Mouse (Mus musculus): ENCODE data around the gene Wfikkn2.
"Not testable (repeated sequence)": the region's sequence is repeated elsewhere in the genome, so short reads cannot be mapped to it uniquely, and the experiment has no call there.

The Wfikkn2 gene

DNA sequence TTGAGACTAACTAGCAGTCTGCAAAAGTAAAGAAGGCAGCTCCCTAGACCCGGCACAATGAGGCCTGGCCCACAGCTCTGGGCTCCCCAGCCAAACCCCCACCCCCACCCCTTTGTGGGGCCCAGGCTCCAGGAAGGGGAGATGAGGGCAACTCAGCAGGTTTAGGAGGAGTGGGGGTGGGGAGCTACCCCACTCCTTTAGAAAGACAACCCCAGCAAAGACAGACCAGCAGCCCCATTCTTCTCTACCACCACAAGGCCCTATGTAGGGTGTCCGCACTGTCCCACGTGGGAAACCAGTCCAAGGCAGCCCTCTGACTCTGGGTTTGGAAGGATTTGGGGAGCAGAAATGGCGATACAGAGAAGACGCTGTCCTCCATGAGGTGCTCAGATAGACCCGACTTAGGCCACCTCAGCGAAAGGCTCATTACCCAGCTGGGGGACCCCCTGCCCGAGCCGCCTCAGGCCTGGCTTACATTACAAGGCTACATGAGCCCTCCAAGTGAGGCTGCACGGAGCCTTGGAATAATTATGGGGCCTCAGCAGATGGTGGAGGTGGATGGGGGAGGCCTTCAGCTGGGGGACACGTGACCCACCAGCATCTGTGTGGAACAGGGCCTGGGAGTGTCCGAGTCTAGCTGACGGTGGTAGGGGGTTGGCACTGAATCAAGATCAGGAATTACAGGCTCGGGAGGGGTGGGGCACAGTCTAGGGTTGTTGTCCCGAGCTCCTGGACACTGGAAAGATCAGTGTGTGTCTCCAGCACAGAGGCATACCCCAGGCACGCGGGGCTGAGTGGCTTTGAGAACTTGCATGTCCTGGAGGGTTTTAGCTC is at the start of gene Wfikkn2:
TSS of gene Wfikkn2 (minus strand) at position 51 of the 834 bp plus-strand sequence.
- DNase-seq (ENCODE audit: low spot score in 2 of 2) = no peak

DNA sequence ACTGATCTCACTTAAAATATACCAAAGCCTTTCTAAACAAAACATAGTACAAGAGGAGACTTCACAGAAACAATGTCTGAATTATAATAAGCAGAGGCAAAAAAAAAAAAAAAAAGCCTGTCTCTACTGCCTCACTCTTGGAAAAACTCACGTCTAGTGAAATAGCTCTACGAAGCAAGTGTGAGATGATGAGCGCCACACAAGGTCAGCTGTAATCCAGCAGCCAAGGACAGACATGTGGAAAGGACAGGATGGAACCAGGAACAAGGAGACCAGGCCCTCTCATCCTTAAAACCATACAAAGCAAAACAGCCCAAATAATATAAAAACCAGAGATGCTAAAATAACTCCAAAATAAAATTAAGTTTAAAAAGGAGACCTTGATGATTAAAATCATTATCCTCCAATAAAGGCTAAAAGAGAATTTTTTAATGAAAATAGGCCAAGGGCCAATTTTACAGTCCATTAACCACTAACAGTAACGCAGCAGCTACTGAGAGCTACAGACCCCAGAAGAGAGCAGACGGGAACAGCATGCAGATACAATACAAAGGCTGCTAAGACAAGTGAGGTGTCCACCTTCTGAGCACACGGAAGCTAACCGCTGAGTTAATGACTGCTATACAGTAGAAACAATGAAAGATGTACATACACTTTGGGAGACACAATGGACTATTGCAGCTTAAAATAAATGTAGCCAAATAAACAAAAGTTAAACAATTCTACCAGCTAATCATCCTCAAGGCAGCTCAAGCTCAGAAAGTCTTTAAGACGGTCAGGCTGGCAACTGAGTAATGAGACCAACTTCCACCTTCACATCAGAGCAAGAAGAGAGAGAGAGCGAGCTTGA is 49.4 kb upstream of the Wfikkn2 start:
- DNase-seq (ENCODE audit: low spot score in 2 of 2) = no peak

GRCm38 (mm10) chr11:94290062-94290740 is 44.4 kb upstream of the Wfikkn2 start:
- DNase-seq (ENCODE audit: low spot score in 2 of 2) = no peak

GRCm38 (mm10) chr11:94287105-94287504 is 41.3 kb upstream of the Wfikkn2 start:
- DNase-seq (ENCODE audit: low spot score in 2 of 2) = no peak

DNA sequence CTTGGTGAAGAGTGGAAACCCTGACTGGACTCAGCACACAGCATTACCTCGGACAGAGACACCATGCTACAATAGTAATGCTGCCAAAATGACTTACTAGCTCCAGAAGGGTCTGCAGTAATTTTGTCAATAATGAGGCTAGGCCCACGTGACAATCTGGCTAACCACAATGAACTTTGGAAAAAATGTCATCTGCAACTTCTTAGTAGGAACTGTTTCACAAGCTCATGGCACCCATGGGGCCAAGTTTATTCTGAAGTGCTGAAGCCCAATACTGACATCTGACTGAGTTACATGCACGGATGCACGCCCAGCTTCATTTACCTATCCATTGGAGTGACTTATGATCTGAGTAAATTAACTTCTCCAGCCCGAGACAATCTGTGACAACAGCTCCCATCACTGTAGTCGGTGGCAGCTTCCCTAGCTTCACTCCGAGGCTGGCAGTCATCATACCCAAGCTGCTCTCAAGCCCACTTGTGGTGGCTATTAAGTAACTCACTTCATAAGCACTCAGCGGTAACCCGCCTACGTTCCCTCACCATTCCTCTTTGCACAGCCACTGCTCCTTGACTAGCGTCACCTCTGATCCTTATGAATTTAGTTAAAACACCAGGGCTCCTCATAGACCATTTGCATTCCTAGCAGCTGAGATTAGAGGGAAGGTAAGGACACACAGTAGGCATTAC is 40.2 kb upstream of the Wfikkn2 start:
- DNase-seq (ENCODE audit: low spot score in 2 of 2) = no peak

DNA sequence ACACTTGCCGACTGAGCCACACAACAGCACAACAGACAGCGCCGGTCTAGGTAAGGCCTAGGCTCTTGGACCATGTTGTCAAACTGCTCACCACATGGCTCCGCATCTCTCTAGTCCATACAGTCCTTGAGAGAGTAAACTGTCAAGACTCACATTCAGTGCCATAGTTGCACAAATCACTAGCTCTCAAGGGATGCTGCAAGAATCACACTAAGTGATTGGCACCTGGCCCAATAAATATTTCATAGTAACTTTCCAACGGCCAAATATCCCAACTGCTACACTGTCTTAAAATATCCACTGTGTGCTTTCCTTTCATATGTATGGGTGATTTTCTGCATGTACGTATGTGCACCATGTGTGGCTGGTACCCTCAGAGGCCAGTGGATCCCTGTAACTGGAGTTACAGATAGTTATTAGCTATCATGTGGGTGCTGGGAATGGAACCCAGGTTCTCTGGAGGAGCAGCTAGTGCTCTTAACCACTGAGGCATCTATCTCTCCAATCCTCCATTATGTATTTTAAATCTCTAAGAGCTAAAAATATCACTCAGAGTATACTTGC is 37.8 kb upstream of the Wfikkn2 start:
- DNase-seq (ENCODE audit: low spot score in 2 of 2) = no peak

DNA sequence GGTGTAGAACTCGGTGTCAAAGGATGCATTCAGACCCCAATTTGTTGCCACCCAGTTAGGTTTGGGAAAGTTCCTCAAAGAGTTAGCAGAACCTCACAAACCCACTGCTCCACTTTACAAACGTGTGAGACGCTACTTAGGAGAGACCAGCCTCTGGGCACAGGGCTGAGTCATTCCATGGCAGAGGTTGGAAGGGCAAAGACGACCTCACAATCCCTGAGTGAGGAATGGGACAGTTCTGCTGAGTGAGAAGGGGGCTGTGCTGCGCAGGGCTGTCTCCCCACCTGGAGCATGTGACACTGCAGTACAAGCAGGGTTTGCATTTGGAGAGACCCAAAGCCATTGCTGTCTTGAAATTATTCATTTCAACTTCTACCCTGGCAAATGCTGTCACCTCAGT is 36.5 kb upstream of the Wfikkn2 start:
- no peak for DNase-seq (ENCODE audit: low spot score in 2 of 2)

DNA sequence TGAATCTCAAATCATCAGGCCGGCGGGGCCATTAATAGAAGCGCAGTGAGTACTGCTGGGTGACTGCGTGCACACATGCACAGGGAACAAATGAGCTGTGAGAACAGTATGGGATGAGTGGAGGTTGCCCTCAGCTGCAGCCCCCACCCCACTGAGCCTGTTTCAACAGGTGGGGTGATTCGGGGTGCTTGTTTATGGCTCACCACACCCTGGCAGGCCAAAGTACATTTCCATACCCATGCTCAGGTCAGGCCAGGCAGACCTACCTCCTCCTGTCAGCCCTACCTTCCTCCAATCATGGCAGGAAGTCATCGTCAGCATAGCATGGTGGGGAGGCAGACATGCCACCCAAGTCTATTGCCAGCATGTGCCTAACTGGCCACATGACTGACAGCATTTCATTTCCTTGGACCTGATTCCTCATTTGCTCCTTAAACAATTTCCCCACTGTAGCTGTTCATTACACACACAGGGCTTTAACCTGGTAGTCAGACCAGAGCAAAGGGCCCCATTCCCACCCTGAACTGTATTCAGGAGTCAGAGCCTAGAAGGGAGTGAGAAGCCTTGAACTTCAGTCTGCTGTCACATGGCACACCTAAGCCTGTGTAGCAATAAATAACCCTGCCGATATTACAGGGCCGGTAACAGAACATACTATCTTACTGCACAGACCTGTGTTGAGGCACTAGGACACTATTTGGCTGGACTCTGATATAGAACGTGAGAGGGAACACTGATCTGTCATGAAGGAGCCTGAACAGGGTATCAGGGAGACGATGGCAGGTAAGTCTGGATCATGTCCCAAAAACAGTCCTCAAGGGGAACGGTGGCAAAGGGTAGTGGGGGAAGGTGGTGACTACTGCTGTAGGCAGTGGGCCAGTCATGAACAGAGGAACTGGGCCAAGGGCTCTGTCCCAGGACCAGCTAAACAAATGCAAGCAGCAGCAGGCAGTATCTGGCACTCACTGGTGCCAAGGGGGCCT is 35.7 kb upstream of the Wfikkn2 start, which contains the start of gene Gm21885:
TSS of gene Gm21885 (plus strand) at position 675 of the 983 bp plus-strand sequence.
- no peak for DNase-seq (ENCODE audit: low spot score in 2 of 2)

DNA sequence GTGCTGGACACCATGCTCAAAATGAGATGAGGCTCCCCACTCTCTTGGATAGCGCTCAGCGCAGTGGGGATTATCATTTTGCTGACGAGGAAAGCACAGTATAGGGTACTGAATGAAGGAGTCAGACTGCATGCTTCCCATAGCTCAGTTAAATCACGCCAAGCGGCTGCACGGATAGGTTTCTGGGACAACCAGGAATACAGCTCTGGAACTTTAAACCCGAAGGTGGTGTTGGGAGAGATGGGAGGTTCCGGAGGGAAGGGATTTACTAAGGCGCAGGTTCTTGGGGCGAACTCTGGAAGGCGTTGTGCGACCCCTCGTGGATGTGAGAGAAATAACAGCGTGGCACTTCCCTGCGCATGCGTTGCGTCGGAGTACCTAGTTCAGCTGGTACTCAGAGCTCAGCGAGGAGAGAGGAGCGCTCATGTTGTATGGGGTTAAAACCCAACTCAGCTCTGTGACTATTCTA is 31.1 kb upstream of the Wfikkn2 start:
- peak; percentile 92 to 95 for DNase-seq (ENCODE audit: low spot score in 2 of 2)

- DNase-seq (ENCODE audit: low spot score in 2 of 2) = no peak
Measured at GRCm38 (mm10) chr11:94275686-94276085, 29.9 kb upstream of the Wfikkn2 start.

DNA sequence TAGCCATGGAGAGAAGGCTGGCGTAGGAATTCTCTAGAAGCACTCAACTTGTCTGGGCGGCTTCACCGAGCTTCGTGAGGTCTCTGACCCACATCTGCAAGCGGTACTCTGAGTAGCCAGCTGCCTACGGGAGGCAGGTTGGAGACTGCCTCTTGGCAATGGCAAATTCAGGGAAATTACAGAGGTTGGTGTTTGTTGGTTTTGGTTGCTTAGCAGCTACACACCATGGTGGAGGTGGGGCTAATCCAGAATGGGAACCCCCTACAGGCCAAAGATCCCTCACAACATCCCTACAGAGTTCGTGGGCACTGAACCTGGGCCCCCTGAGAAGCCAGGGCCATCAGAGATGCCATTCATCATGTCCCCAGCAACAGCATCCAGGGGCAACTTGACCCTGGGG is 29.4 kb upstream of the Wfikkn2 start:
- DNase-seq (ENCODE audit: low spot score in 2 of 2) = no peak

DNA sequence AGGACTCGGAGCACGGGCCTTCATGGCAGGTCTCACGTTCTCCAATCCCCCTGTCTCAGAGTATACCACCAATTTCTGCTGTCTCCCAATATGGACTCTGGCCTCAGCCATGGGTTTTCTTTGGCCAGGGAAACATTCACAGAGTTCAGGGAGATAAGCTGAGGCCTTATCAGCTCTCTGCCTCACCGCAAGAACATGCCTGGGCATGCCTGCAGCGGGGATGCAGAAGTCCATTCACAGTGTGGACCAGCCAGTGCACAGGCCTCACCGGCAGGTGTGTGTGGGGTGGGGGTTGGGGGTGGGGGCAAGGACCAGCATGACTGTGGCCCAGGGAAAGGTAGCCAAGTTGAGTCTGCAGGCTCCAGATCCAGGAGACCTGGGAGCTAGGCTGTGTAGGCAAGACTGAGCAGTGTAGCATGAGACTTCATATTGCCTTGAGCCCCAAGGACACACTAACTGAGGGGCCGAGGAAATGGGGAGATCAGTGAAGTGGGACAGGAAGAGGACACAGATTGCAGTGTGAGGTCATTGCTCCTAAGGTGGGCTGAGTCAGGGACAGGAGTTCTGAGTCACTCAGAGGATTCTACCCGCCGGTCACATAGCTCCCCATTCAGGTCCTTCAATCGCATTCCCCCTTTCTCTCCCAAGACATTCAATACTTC is 28.5 kb upstream of the Wfikkn2 start:
- no peak for DNase-seq (ENCODE audit: low spot score in 2 of 2)

DNA sequence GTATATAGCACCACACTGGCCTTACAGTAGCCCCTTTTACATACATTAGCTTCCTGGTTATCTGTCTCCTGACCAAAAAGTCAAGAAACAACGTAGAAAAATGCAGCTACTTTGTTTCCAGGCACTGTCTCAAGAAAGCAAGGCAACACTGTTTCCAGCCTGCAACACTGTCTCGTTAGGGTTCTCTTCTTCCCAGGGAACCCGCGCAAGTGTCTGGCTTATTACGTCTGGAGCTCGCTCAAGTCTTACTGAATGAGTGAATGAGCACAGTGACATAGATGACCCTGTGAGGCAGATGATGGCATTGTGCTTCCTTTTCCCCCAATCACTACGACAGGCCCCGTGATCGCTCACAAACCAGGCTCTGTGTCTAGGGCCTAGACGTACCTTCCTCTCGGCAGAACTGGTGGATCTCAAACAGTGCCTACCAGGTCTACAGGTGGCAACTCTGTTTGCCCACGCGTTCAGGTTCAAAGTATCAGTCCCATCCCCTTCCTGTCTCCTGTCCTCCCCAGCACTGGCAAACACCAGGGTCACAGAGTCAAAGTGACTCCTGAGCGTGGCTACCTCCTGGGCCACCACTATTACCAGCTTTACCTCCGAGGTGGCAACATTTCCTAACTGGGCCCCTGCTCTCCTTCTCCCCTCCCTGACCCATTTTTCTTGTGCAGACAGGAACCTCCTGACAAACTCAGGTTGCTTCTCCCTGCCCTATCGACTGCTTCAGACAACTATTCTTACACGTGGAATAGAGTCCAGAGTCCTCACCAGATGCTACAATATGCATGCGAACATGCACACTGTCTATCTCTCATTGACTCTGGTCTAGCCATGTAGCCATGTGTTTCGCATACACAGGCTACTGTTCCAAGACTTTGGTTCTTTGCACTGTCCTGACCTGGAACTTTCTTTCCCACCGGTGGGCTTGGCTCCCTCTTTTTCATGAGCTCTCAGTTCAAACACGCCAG is 27.4 kb upstream of the Wfikkn2 start:
- no peak for DNase-seq (ENCODE audit: low spot score in 2 of 2)

- no peak for DNase-seq (ENCODE audit: low spot score in 2 of 2)
Measured at GRCm38 (mm10) chr11:94271015-94271414, 25.2 kb upstream of the Wfikkn2 start.

DNA sequence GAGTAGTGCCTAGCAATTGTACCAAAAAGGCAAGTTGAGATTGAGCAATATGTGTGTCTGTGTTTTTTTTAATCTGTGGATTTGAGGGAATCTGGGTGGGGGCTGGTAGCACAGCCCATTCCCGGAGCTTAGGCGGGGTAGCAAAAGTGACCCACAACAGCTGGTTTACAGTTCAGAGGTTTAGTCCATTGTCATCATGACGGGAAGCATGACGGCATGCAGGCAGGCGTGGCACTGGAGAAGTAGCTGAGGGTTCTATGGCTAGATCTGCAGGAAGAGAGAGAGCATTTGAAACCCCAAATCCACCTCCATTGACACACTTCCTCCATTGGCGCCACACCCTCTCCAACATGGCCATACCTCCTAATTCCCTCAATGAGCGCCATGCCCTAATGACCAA is 24.1 kb upstream of the Wfikkn2 start:
- DNase-seq (ENCODE audit: low spot score in 2 of 2) = no peak

DNA sequence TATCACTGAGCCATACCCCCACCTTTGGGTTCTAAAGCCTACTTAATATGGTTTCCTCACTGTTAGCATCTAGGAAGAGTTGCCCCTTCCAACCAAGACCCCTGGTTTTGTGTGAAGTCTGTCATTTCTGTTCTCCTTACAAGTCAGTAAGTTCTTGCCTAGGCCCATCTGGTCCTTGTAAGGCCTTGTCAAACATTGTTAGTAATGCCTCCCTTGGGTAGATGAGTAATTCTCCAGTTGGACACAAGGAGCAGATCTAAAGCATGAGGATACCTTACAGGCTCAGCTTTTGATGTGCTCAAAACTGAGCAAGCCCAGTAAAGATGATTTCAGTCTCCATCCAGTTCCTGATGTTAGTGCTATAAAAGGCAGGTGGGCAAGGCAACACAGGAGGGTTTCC is 23.0 kb upstream of the Wfikkn2 start:
- DNase-seq (ENCODE audit: low spot score in 2 of 2) = no peak

DNA sequence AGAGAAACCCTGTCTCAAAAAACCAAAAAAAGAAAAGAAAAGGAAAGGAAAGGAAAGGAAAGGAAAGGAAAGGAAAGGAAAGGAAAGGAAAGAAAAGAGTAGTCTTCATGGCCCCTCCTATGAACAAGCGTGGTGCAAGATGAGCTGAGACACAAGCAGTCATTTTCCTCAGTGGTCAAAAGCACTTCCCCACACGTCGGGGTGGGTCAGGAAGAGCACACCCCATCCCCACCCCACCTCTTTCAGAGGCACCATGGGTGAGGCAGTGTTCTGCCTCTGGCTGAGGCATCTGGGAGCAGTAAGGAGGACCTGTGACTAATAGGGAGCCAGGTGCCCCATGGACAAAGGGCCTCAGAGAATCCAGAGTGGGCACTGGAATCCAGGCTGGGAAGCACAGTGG is 20.4 kb upstream of the Wfikkn2 start:
- DNase-seq (ENCODE audit: low spot score in 2 of 2) = not testable (repeated sequence)

GRCm38 (mm10) chr11:94265134-94265785 is 19.5 kb upstream of the Wfikkn2 start:
- DNase-seq (ENCODE audit: low spot score in 2 of 2) = no peak
